Mouse (Mus musculus) lung, postnatal 4 days (tissue): Measurements from ENCODE around the gene Jade1.
A peak's percentile ranks its signal among the peaks of the same experiment; 100 is the strongest.

Source experiments
- DNase-seq, 2 experiments: peaks; one replicate each; pipeline ENCODE4 v3.0.0; 2021

Gene Jade1

DNA sequence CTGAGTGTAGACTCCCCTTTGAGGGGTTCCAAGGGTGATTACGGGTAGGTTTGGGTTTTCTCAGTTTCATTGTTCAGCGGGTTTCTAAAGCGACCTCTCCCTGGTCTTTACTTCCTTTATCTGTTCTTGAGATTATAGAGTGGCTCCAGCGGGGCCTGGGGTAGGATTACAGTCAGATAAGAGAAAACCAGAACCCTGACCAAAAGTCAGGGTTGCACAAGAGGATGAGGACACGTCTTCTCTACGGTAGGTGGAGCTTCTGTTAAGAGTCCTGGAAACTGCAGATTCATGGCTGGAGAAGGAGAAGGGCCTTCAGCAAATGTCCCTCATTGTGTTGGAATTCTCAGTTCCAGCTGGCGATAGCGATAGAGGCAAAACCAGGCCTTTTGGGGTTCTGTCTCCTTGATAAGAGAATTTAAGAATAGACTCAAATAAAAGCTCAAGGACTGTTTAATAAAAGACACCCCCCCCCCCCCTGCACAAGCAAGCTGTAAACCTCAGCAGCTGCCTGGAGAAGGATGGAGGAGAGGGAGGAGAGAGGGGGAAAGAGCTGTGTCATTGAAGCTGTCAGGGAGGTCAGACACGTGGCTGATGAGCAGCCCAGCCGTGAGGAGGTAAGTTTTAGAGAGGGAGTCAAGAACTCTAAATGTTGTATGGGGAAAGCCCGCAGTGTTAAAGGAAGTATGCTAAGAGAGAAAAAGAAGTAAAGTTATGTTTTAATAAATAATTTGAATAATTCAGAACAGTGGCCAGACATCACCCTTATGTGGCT is 2.6 kb upstream of the Jade1 start:
- no peak for DNase-seq

DNA sequence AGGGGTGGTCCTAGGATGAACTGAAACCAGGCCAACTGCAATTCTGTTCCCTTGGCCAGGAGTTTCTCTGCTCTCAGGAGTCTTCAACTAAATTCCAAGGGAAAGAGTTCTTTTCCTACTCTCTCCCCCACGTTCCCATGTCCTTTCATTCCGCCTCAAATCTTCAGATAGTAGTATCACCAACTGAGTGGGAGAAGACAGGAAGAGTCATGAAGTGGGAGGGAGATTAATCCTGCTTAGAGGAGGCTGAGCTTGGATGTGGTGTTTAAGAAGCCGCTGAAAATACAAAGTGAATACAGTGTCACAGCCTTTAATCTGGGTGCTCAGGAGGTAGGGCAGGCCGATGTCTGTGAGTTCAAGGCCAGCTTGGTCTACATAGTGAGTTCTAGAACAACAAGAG is 1.9 kb upstream of the Jade1 start:
- no peak for DNase-seq

- DNase-seq: no peak
Measured at GRCm38 (mm10) chr3:41554480-41555475, 753 bp upstream of the Jade1 start.

DNA sequence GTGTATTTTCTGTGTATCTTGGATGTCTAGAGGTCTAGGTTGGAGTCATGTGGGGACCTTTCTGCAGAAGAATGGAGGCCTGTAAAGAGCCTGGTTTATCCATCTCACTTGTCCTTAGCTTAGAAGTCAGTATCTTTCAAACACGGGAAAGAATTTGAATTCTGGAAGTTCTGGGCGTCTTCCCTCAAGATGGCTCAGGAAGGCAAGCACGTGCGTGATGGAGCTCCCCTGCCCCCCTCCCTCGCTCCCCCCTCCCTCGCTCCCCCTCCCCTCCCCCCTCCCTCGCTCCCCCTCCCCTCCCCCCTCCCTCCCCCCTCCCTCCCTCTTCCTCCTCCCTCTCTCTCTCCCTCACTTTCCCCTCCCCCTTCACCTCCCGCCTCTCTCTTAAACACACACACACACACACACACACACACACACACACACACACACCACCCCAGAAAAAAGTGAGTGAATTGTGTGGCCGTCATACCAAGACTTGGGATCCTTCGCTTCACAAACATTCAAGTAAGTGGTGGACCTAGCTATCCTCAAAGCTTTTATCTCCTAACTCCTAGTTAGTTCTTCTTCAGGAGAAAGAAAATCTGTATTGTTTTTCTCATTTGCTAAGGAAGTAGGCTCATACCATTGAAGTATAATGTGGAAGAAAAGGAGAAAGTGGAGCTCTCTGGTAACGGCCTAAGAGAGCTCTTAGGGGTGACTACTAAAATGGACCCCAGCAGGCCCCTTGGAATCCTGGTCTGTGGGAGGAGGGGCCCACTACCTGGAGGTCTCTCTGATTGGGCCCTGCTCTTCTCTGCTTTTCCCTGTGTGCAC is 1.1 kb downstream of the Jade1 start:
- no peak for DNase-seq

DNA sequence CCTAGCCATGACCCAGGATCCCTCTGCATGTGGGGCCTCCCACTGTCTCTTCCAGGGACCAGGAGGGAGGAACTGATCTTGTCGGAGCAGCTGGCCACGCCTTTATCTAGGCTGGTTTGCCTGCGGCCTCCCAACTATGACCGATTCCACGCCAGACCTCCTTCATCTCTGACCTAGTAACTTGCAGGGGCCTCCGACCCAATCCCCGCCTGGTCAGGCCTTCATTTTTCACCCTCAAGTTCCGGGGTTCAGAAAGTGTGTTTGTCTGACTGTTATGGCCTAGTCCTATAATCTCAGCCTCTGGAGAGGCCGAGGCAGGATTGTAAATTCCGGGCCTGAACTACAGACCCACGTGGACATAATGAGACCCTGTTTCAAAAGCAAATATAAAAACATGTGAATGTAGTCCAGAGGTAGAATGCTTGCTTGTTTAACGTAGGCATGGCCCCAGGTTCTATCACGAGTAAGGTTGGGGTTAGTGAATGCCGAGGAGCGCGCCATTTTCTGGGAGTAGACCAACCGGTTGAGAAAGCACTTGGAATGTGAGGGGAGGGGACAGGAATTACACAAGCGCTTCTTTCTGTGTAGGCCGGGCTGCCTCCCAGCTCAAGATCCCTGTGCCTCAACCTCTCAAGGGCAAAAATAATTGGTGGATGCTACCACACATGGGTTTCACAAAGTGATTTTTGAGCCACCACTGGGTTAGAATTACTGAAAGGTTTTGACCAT is 1.9 kb downstream of the Jade1 start:
- DNase-seq: no peak

- no peak for DNase-seq
Measured at GRCm38 (mm10) chr3:41560489-41560888, 5.0 kb downstream of the Jade1 start.

- DNase-seq: no peak
Measured at GRCm38 (mm10) chr3:41561787-41562186, 6.3 kb downstream of the Jade1 start.

DNA sequence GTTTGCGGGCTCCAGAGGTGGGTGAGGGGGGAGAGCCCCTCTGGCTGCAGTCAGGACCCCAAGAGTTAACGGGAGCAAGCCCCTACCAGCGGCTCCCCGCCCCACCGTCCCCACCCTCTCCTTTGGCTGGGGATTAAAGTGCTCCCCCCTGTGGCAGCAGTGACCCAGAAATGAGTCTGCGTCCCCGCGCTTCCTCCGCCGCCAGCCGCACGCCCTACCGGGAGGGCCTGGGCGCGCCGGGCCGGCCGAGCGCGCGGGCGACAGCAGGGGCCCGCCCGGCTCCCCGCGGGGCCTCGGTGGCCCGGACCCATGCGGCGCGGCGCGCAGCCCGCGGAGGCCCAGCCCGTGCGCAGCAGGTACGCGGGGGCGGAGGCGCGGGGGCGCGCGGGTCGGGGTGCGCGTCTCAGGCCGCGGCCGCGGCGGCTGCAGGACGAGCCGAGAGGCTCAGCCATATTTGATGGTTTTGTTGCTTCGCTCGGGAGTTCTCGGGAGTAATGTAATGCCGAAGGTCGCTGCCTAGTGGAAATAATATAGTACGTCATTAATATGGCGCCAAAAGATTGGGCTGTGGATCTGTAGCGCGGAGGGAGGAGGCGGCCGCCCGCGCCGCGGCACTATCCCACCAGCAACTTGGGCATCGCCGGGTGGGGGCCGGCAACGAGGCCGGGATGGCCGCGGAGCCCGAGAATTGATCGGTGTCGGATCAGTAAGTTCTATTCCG is 7.8 kb downstream of the Jade1 start:
- peak; percentile 87 to 88 for DNase-seq

DNA sequence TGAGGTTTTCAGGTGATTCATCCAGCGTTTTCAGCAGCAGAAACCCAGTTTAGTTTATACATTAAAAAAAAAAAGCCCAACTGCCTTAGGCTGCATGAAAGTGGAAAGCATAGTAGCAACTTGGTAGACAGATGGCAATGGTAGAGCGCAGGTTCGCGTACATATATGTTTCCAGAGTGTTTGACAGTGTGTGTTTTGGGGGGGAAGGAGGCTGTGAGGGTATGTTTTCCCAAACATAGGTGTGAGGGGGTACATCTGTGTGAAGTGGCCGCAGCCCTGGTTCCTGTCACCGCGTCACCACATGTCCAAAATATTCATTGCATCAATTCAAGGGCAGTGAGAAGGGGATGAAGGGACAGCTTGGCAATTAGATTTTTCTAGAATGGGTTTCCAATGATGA is 8.5 kb downstream of the Jade1 start:
- DNase-seq: no peak

GRCm38 (mm10) chr3:41564471-41565213 is 9.1 kb downstream of the Jade1 start:
- peak; percentile 75 to 82 for DNase-seq

DNA sequence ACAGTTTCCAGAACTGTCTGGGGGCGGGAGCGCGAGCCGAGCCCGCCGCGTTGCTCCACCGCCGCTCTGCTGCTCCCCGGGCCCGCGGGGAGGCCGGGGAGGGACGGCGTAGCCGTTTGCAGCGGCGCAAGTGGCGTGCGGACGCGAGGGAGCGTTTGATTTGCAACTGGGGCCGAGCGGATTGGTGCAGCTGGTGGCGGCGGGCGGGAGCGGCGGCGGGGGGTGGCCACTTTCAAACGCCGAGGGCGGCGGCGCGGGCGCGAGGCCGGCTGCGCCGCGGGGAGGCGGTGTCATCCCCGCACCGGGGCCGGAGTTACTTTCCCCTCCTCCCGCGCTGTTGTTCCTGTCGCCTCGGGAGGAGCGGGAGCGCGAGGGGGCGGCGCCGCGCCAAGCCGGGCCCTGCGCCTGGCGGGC is 9.9 kb downstream of the Jade1 start:
- peak; percentile 86 to 91 for DNase-seq

DNA sequence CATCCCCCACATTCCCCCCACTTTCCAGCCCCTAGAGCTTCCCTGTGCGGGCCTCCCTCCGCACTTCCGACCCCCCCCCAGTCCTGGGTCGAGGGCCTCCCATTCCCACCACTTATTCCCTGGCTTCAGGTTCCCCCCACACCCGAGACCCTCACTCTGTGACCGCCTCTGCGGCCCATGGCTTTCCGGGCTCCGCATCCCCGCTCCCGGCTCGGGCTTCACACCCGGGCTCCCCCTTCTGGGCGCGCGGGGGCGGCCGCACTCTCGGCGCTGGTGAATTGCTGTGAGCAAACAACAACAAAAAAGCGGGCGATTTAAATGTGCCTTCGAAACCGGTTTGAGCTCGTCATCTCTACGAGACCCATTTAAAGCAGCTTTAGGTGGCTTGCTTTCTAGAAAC is 10.4 kb downstream of the Jade1 start:
- DNase-seq: peak; percentile 86 to 88

DNA sequence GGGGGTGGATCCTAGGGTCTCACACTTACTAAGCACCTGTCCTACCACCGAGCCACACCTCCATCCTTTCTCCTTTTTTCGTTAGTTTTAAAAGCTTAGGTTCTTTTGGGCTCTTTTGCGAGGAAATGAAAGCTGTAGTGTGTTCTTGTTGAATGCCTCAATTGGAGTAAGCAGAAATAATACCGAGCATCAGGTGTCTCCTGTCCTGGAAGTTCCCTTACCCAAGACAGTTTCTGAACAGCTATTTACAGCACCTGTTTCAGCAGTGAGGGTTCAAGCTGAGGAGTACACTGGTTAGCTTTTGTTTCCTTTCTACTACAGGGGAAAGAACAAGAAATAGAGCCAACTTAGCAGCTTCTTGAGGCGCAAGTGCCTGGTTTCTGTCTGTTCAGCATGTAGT is 14.4 kb downstream of the Jade1 start:
- DNase-seq: no peak

GRCm38 (mm10) chr3:41572131-41572530 is 16.6 kb downstream of the Jade1 start:
- no peak for DNase-seq

GRCm38 (mm10) chr3:41572968-41573367 is 17.4 kb downstream of the Jade1 start:
- no peak for DNase-seq

GRCm38 (mm10) chr3:41574208-41574607 is 18.7 kb downstream of the Jade1 start:
- no peak for DNase-seq

DNA sequence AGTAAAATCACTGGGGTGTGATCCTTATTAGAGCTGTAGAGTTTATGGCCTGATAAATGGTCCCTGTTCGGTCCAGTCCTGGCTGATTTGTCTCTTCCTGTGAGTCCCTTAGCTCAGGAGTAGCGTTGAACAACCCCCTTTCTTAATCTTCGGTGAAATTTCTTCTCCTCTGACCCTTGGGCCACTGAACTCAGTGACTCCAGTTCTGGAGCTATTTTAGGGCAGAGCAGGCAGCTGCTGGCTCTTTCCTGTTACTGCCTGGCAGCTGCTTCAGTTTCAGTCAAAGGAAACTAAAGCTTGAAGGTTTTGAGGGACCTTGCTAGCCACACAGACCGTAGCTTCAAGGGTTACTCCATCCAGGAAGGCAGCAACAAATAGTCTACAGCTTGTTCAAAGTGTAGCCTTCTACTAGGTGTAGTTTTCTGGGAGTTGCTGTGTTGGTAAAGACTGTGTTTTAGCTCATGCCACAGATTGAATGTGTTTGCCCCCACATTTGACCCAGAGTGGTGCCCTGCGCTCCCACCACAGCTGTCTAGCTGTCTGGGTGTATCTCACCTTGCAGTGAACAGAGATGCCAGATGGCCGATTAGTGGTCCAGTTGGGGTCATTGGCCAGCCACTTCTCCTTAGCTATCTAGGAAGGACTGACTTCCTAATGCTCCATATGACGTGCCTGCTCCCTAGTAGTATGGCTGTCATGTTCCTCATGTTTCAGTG is 19.3 kb downstream of the Jade1 start:
- no peak for DNase-seq

DNA sequence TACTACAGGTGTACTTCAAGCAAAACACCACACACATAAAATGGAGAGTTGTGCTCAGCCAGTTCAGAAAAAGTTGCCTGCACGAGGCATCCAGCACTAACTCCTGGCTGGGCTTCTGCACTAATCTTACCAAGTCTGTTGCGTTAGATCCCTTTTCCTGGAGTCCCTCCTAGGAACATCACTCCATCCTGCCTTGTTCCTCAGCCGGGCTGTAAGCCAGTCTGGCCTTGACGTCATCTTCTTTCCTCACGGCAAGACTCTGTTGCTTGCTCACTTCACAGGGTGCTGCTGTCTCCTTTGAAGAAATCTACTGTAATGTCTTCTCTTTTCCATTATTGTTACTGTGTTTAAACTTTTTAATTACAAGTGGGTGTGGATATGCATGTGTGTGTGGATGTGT is 20.4 kb downstream of the Jade1 start:
- no peak for DNase-seq

DNA sequence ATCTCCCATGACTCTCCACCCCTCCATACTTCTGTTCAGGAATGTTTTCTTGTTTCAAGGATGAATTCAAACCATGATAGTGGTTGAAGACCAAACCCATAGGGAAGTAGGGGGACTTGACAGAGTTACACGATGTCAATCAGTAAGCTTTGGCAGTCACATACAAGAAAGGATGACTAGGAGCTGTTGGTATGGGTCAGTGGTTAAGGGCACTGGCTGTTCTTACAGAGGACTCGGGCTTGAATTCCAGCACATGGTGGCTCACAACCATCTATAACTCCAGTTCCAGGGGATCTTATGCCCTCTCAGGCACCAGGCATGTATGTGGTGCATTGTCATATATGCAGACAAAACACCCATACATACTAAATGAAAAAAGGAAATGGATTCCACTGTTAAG is 21.7 kb downstream of the Jade1 start:
- no peak for DNase-seq

- DNase-seq: no peak
Measured at GRCm38 (mm10) chr3:41579873-41580272, 24.3 kb downstream of the Jade1 start.
